Mouse (Mus musculus) C2C12 (cell line): ENCODE measurements at regions not wholly inside any gene's neighbourhood (a gene's known extent, or its start where the extent isn't known, plus 50 kb on each side); places are given as distances from the start of the nearest gene placed in this dataset.

Experiments used
- H3K27me3 ChIP-seq: one replicate; pipeline ENCODE4 v1.6.1; 2011; ENCODE audit not compliant: control insufficient read depth, insufficient read depth, insufficient read length
- H3K36me3 ChIP-seq: one replicate; pipeline ENCODE4 v1.6.1; 2011; ENCODE audit not compliant: control insufficient read depth, insufficient read depth
- H3K4me3 ChIP-seq: one replicate; pipeline ENCODE4 v1.5.1; 2011; ENCODE audit warnings: mild to moderate bottlenecking, control low read depth; ENCODE audit not compliant: poor library complexity, insufficient read depth, severe bottlenecking
- H3K79me2 ChIP-seq: one replicate; pipeline ENCODE4 v1.6.1; 2011; ENCODE audit not compliant: control insufficient read depth, insufficient read depth
- H3K79me3 ChIP-seq: one replicate; pipeline ENCODE4 v1.6.1; 2011; ENCODE audit warnings: low read depth, control low read depth
- H3ac ChIP-seq: one replicate; pipeline ENCODE3; 2011; ENCODE audit warnings: low read depth; ENCODE audit not compliant: control insufficient read depth, insufficient read length
- CEBPB ChIP-seq: IDR thresholded peaks from one replicate; pipeline ENCODE4 v1.6.1; 2011; ENCODE audit warnings: low read depth, mild to moderate bottlenecking, control low read depth, moderate library complexity
- CTCF ChIP-seq: IDR thresholded peaks from one replicate; pipeline ENCODE4 v1.5.1; 2011; ENCODE audit not compliant: control insufficient read depth, insufficient read depth, insufficient read length
- FOSL1 ChIP-seq: IDR thresholded peaks from one replicate; pipeline ENCODE4 v1.8.0; 2011; ENCODE audit warnings: mild to moderate bottlenecking, low read length; ENCODE audit not compliant: poor library complexity, insufficient read depth, severe bottlenecking
- MAX ChIP-seq: IDR thresholded peaks from one replicate; pipeline ENCODE4 v1.6.1; 2011; ENCODE audit warnings: mild to moderate bottlenecking, control low read depth
- MYOD1 ChIP-seq: IDR thresholded peaks from one replicate; pipeline ENCODE4 v1.6.1; 2011; ENCODE audit warnings: low read depth; ENCODE audit not compliant: control insufficient read depth, insufficient read length
- MYOG ChIP-seq: IDR thresholded peaks from one replicate; pipeline ENCODE4 v1.6.1; 2011; ENCODE audit not compliant: control insufficient read depth, insufficient read length; ENCODE audit errors: extremely low read depth
- USF1 ChIP-seq: IDR thresholded peaks from one replicate; pipeline ENCODE4 v1.6.1; 2011; ENCODE audit warnings: low read depth, mild to moderate bottlenecking, control low read depth, moderate library complexity

DNA sequence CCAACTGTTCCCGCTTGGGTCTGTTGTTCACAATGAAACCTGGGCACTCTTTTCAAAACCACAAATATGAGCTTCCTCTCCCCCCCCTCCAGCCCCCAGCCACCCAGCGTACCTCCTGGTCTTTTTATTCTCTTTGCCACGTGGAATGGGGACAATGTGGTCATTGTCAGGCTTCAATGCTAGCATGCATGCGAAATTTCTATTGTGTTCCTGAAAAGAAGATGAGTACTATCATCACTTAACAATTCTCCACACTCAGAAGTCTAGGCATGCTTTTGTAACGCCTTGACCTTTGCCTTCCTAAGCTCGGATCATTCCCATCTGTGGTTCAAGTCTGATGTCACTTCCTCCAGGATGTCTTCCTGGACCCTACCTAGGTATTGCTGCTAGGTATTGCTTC is 202.2 kb downstream of the Trim29 start:
- TF ChIP-seq MAX (no peak), FOSL1 (no peak)

DNA sequence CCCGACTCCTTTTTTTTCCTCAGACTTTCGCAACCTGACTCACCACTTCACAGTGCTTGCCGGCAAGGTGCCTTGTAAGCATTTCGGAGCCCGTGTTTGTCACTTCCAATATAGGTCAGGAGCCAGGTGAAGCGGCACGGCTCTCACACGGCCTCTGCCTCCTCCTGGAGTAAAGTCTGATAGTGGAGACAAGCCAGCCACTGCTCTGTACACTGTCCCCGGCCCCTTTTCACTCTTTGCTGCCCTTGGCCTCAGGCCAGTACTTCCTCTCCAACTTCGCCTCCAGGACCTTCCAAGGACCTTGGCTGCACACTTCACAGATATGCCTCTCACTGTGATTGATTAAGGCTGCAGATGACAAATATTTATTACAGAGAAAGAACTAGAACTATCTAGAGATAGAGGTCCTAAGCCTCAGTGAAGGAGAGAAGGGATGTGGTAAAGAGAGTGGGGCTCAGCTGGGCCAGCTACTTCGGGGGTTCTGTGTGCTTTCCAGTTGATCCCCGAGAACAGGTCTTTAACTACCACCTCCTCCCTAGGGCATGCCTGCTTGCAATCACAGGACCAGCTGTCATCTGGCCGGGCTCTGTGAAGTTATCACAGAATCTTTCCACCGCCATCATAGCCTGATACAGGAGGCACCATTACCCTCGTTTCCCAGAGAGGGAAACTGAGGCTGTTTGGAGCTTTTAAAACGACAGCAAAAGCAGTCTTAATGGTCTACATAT is 204.2 kb downstream of the Trim29 start:
- no peak overlapping the region for H3K4me3 ChIP-seq
- no peaks in the 10 kb centered on the region for H3K79me2 ChIP-seq
- peaks cover 9% of the 10 kb centered on the region for H3K27me3 ChIP-seq
- H3ac ChIP-seq = no peak overlapping the region
- H3K79me3 ChIP-seq = no peaks in the 10 kb centered on the region
- no peak for TF ChIP-seq MYOG
- H3K36me3 ChIP-seq = no peaks in the 10 kb centered on the region

More for the DNA sequence above, 202.2 kb downstream of the Trim29 start:
- H3ac ChIP-seq = no peak overlapping the region
- H3K27me3 ChIP-seq = peaks cover 9% of the 10 kb centered on the region
- H3K4me3 ChIP-seq = no peak overlapping the region
- H3K79me2 ChIP-seq = no peaks in the 10 kb centered on the region
- H3K79me3 ChIP-seq = no peaks in the 10 kb centered on the region
- no peaks in the 10 kb centered on the region for H3K36me3 ChIP-seq

DNA sequence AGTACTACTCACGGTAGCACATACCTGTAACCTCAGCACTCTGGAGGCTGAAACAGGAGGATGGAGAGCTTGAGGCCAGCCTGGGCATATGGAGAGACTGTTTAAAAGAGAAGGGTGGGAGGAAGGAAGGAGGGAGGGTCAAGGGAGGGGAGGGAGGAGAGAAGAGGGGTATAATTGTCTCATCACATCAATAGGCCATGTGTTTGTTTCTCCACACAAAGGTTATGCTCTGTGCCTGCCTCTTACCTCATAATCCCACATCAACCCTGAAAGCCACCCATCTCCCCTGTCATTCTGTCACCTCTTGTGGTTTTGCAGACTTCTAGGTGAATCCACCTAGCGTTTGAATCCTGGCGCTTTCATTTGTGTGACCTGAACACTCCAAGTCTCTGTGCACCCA is 210.3 kb downstream of the Trim29 start:
- H3ac ChIP-seq = no peak overlapping the region
- H3K27me3 ChIP-seq = peaks cover 10% of the 10 kb centered on the region
- TF ChIP-seq MYOG = no peak
- TF ChIP-seq CTCF = no peak
- no peak for TF ChIP-seq FOSL1
- TF ChIP-seq USF1 = no peak
- no peak for TF ChIP-seq MAX
- TF ChIP-seq CEBPB = no peak
- TF ChIP-seq MYOD1 = no peak
- H3K4me3 ChIP-seq = no peak overlapping the region
- no peaks in the 10 kb centered on the region for H3K36me3 ChIP-seq
- no peaks in the 10 kb centered on the region for H3K79me2 ChIP-seq
- H3K79me3 ChIP-seq = no peaks in the 10 kb centered on the region

- Histone ChIP-seq H3K79me2 (no peaks in the 10 kb centered on the region), H3K4me3 (no peak overlapping the region), H3K79me3 (no peaks in the 10 kb centered on the region), H3K27me3 (peaks cover 12% of the 10 kb centered on the region), H3K36me3 (no peaks in the 10 kb centered on the region), H3ac (no peak overlapping the region)
- TF ChIP-seq CEBPB (no peak), USF1 (no peak), MYOG (no peak), FOSL1 (no peak), CTCF (no peak), MYOD1 (no peak), MAX (no peak)
Observed at GRCm38 (mm10) chr9:43524947-43525565, 214.4 kb downstream of the Trim29 start.

DNA sequence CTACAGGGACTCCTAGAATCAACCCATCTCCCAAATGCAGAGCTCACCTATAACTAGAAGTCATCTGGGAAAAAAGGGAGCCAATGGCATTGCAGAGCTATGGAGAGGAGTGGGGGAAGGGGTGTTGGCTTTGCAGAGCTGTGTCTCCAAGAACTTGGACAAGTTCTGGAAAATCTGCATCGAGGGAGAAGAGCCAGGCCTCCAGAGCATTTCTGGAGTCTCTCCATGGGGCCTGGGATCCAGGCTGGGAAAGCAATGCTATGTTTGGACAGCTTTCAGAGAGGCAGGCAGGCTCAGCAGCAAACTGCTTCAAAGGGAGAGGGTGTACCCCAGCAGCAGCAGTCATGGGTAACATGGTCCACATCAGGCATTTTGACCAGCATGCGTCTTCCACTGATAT is 211.6 kb upstream of the Nectin1 start:
- H3K79me3 ChIP-seq = no peaks in the 10 kb centered on the region
- H3K27me3 ChIP-seq = peaks cover 13% of the 10 kb centered on the region
- TF ChIP-seq CTCF = no peak
- TF ChIP-seq CEBPB = no peak
- no peak for TF ChIP-seq USF1
- no peak for TF ChIP-seq FOSL1
- no peak for TF ChIP-seq MYOD1
- no peak for TF ChIP-seq MYOG
- TF ChIP-seq MAX = no peak
- no peak overlapping the region for H3ac ChIP-seq
- H3K4me3 ChIP-seq = no peak overlapping the region
- H3K79me2 ChIP-seq = no peaks in the 10 kb centered on the region
- H3K36me3 ChIP-seq = no peaks in the 10 kb centered on the region

- TF ChIP-seq MAX = no peak
- no peak for TF ChIP-seq FOSL1
- no peak for TF ChIP-seq CEBPB
- no peak for TF ChIP-seq MYOG
- no peak for TF ChIP-seq MYOD1
- TF ChIP-seq USF1 = no peak
- TF ChIP-seq CTCF = no peak
- Histone ChIP-seq H3K79me3 (no peaks in the 10 kb centered on the region), H3K36me3 (no peaks in the 10 kb centered on the region), H3K27me3 (peaks cover 23% of the 10 kb centered on the region), H3ac (no peak overlapping the region), H3K79me2 (no peaks in the 10 kb centered on the region), H3K4me3 (no peak overlapping the region)
Observed at GRCm38 (mm10) chr9:43535967-43536366, 207.8 kb upstream of the Nectin1 start.
